In genomic region chr9:108531496-108531895, GRCm38 (mm10) we compare ENCODE assay signal across 28 mouse cellular contexts.
"Had no signal": no experiment of that assay in that cellular context is flagged by ENCODE, and none has a peak within 500 bp of the region (broad histone marks: within the 10 kb centered on the region; RNA-seq: fewer than 3 reads in every experiment).

No protein-coding gene starts in this region.

- H3K9me3 ChIP-seq: embryonic facial prominence, embryonic 10.5 days; embryonic facial prominence, embryonic 12.5 days; embryonic facial prominence, embryonic 13.5 days; embryonic facial prominence, embryonic 15.5 days; forebrain, embryonic 10.5 days; forebrain, embryonic 12.5 days; forebrain, embryonic 13.5 days; forebrain, embryonic 15.5 days had no signal

- H3K27me3 ChIP-seq: embryonic facial prominence, embryonic 12.5 days; embryonic facial prominence, embryonic 13.5 days; embryonic facial prominence, embryonic 15.5 days; forebrain, embryonic 12.5 days; forebrain, embryonic 13.5 days; forebrain, embryonic 15.5 days had no signal

- H3K9ac ChIP-seq: embryonic facial prominence, embryonic 12.5 days; embryonic facial prominence, embryonic 13.5 days; embryonic facial prominence, embryonic 15.5 days; forebrain, embryonic 12.5 days; forebrain, embryonic 13.5 days; forebrain, embryonic 15.5 days; forebrain, postnatal 0 days had no signal

- ATAC-seq: forebrain, embryonic 13.5 days; forebrain, embryonic 14.5 days; forebrain, embryonic 15.5 days; forebrain, embryonic 16.5 days; forebrain, postnatal 0 days had no signal

- H3K4me1 ChIP-seq: embryonic facial prominence, embryonic 10.5 days; embryonic facial prominence, embryonic 12.5 days; embryonic facial prominence, embryonic 13.5 days; embryonic facial prominence, embryonic 15.5 days; forebrain, embryonic 10.5 days; forebrain, embryonic 12.5 days; forebrain, embryonic 13.5 days; forebrain, embryonic 15.5 days had no signal

- H3K4me2 ChIP-seq: embryonic facial prominence, embryonic 12.5 days; embryonic facial prominence, embryonic 13.5 days; embryonic facial prominence, embryonic 15.5 days; forebrain, embryonic 12.5 days; forebrain, embryonic 13.5 days; forebrain, embryonic 15.5 days had no signal

- H3K27ac ChIP-seq: embryonic facial prominence, embryonic 10.5 days; embryonic facial prominence, embryonic 12.5 days; embryonic facial prominence, embryonic 13.5 days; embryonic facial prominence, embryonic 15.5 days; forebrain, embryonic 10.5 days; forebrain, embryonic 12.5 days; forebrain, embryonic 13.5 days; forebrain, embryonic 15.5 days; gastrocnemius, adult 2 months; heart, adult 2 months had no signal

- DNase-seq: cerebellum, adult 2 months; cerebellum, adult 8-10 months; cerebellum, adult 9-10 months; cerebellum, adult 9-11 months; cerebellum, postnatal 10 days; cerebellum, postnatal 14 days; cerebellum, postnatal 25 days; cerebellum, postnatal 36 days; embryo, embryonic 11 days; forebrain, postnatal 0 days; gastrocnemius, adult 2 months; gastrocnemius, postnatal 10 days; gastrocnemius, postnatal 14 days; gastrocnemius, postnatal 25 days; gastrocnemius, postnatal 36 days; heart, adult 18-20 months; heart, adult 2 months had no signal

- H3K4me3 ChIP-seq: embryonic facial prominence, embryonic 10.5 days; embryonic facial prominence, embryonic 12.5 days; embryonic facial prominence, embryonic 13.5 days; embryonic facial prominence, embryonic 15.5 days; erythroblast, embryonic 14.5 days; forebrain, embryonic 10.5 days; forebrain, embryonic 12.5 days; forebrain, embryonic 13.5 days; forebrain, embryonic 15.5 days; gastrocnemius, adult 2 months; heart, adult 2 months had no signal
